Mouse (Mus musculus) heart, embryonic 14.5 days (tissue): ENCODE data around the gene Lrrc8d. TPM values are rescaled to one million over a fixed set of nuclear protein-coding genes. Genes with fewer than 3 reads are reported as not detected.

ENCODE experiments used
- ATAC-seq: fragments of 200-750 bp; cut with Nextera tagmentation; 2 replicates; pipeline ENCODE4 v1.8.0; 2017; ENCODE audit warnings: low read depth, moderate TSS enrichment; ENCODE audit not compliant: insufficient number of reproducible peaks, insufficient read depth, low FRiP score
- H3K27ac ChIP-seq, 2 experiments: fragments of 200-500 bp in 1 of 2; fragments of 300-500 bp in 1 of 2; sonication (generic) in 1 of 2; replicated peaks in 1 of 2; 2 replicates each; pipeline ENCODE4 v1.5.1; 2012 to 2014; ENCODE audit warnings: low read depth in 2 of 2, low read length in 2 of 2, control low read depth in 1 of 2, mild to moderate bottlenecking in 1 of 2, mixed read lengths in 1 of 2; ENCODE audit not compliant: control insufficient read depth in 1 of 2, insufficient read depth in 1 of 2
- H3K27me3 ChIP-seq: fragments of 300-500 bp; sonication (generic); 2 replicates; pipeline ENCODE4 v1.6.1; 2014; ENCODE audit warnings: mild to moderate bottlenecking, low read length, control low read depth; ENCODE audit not compliant: control insufficient read depth, insufficient read depth
- H3K36me3 ChIP-seq: fragments of 300-500 bp; sonication (generic); 2 replicates; pipeline ENCODE4 v1.6.1; 2014; ENCODE audit warnings: mild to moderate bottlenecking, control low read depth, low read length, mixed read lengths; ENCODE audit not compliant: control insufficient read depth, insufficient read depth
- H3K4me1 ChIP-seq, 2 experiments: fragments of 200-500 bp in 1 of 2; fragments of 300-500 bp in 1 of 2; sonication (generic) in 1 of 2; 2 replicates each; pipeline ENCODE4 v1.6.1; 2012 to 2014; ENCODE audit warnings: low read length in 2 of 2, control low read depth in 1 of 2, mixed read lengths in 1 of 2; ENCODE audit not compliant: control insufficient read depth in 2 of 2, insufficient read depth in 2 of 2
- H3K4me2 ChIP-seq: fragments of 300-500 bp; sonication (generic); 2 replicates; pipeline ENCODE4 v1.6.1; 2014; ENCODE audit warnings: mild to moderate bottlenecking, low read length
- H3K4me3 ChIP-seq, 2 experiments: fragments of 200-500 bp in 1 of 2; fragments of 300-500 bp in 1 of 2; sonication (generic) in 1 of 2; 2 replicates each; pipeline ENCODE4 v1.5.1; 2012 to 2014; ENCODE audit warnings: low read length in 2 of 2, mild to moderate bottlenecking in 2 of 2, control low read depth in 1 of 2, low read depth in 1 of 2, moderate library complexity in 1 of 2; ENCODE audit not compliant: control insufficient read depth in 1 of 2, insufficient read depth in 1 of 2
- H3K9ac ChIP-seq: fragments of 300-500 bp; sonication (generic); 2 replicates; pipeline ENCODE4 v1.6.1; 2014; ENCODE audit warnings: mild to moderate bottlenecking, low read length
- H3K9me3 ChIP-seq: fragments of 300-500 bp; sonication (generic); 2 replicates; pipeline ENCODE4 v1.6.1; 2016; ENCODE audit warnings: low read length, control low read depth; ENCODE audit not compliant: control insufficient read depth
- WGBS: fragments of 180-500 bp; shearing (Covaris S2); extraction: QIAGEN DNeasy Blood & Tissue Kit; methylation state at CpG from one replicate; pipeline ENCODE4 v1.1.7; 2014; 5-methylcytosine and 5-hydroxymethylcytosine counted together
- polyA plus RNA-seq: library from polyadenylated mRNA; unstranded; fragments of >200 nt; fragmentation: Nextera tagmentation; extraction: Ambion mirVana; gene quantifications from 2 replicates; pipeline ENCODE4 v1.2.1, GENCODE M21; 2014

Lrrc8d gene
- polyA plus RNA-seq, 1 experiment from 2014 or later: 10.2 TPM

- peak overlapping the region in 1 of 2 experiments; percentile 10; a peak in 3 of 4 replicates for H3K4me3 ChIP-seq
- H3K4me2 ChIP-seq: peak overlapping the region; percentile 61
- H3K9ac ChIP-seq: no peak overlapping the region
- peak; percentile 93 for ATAC-seq
- H3K36me3 ChIP-seq: no peaks in the 10 kb centered on the region
- no peaks in the 10 kb centered on the region for H3K9me3 ChIP-seq
- peaks cover 10% of the 10 kb centered on the region for H3K27me3 ChIP-seq
- peak overlapping the region in 1 of 2 experiments; percentile 78; a peak in 3 of 4 replicates for H3K27ac ChIP-seq
- peaks cover 20 to 37% of the 10 kb centered on the region in 2 experiments for H3K4me1 ChIP-seq
- WGBS: 10% methylated on average over 13 of the region's 13 CpGs
Measured at GRCm38 (mm10) chr5:105792853-105793547, 93.2 kb downstream of the Lrrc8d start.

GRCm38 (mm10) chr5:105793548-105793940, 93.8 kb downstream of the Lrrc8d start:
- Histone ChIP-seq H3K4me2 (peak overlapping the region; percentile 61), H3K9ac (no peak overlapping the region), H3K4me3 (no peak overlapping the region), H3K36me3 (no peaks in the 10 kb centered on the region), H3K27ac (peak overlapping the region in 1 of 2 experiments; percentile 78; a peak in 2 of 4 replicates), H3K4me1 (peaks cover 20 to 42% of the 10 kb centered on the region in 2 experiments), H3K9me3 (no peaks in the 10 kb centered on the region), H3K27me3 (peaks cover 7% of the 10 kb centered on the region)
- no peak for ATAC-seq
- WGBS: 59% methylated on average over 5 of the region's 5 CpGs

GRCm38 (mm10) chr5:105798421-105798820, 98.7 kb downstream of the Lrrc8d start:
- no peak overlapping the region for H3K9ac ChIP-seq
- 76% methylated on average over 4 of the region's 4 CpGs for WGBS
- ATAC-seq: no peak
- peaks cover 7% of the 10 kb centered on the region for H3K27me3 ChIP-seq
- no peaks in the 10 kb centered on the region for H3K9me3 ChIP-seq
- no peak overlapping the region for H3K4me2 ChIP-seq
- no peak overlapping the region for H3K4me3 ChIP-seq
- H3K36me3 ChIP-seq: no peaks in the 10 kb centered on the region
- no peak overlapping the region for H3K27ac ChIP-seq
- peaks cover 7 to 20% of the 10 kb centered on the region in 2 experiments for H3K4me1 ChIP-seq

- Histone ChIP-seq H3K27me3 (peaks cover 2% of the 10 kb centered on the region; the same call in 1 of the 2 replicates), H3K27ac (peak overlapping the region in 1 of 2 experiments; percentile 41; a peak in 1 of 4 replicates), H3K4me2 (no peak overlapping the region), H3K4me3 (no peak overlapping the region), H3K9me3 (no peaks in the 10 kb centered on the region), H3K4me1 (peaks cover 6 to 19% of the 10 kb centered on the region in 2 experiments), H3K36me3 (no peaks in the 10 kb centered on the region), H3K9ac (peak overlapping the region; percentile 1; the same call in 1 of the 2 replicates)
- WGBS: 31% methylated on average over 13 of the region's 13 CpGs
- no peak for ATAC-seq
Measured at GRCm38 (mm10) chr5:105799850-105800635, 100.3 kb downstream of the Lrrc8d start.

- ATAC-seq: no peak
- Histone ChIP-seq H3K9ac (no peak overlapping the region), H3K27ac (no peak overlapping the region), H3K36me3 (no peaks in the 10 kb centered on the region), H3K27me3 (no peaks in the 10 kb centered on the region), H3K4me2 (no peak overlapping the region), H3K4me3 (no peak overlapping the region), H3K4me1 (peaks cover 9 to 19% of the 10 kb centered on the region in 2 experiments), H3K9me3 (no peaks in the 10 kb centered on the region)
- 86% methylated on average over 10 of the region's 10 CpGs for WGBS
Measured at GRCm38 (mm10) chr5:105801031-105801529, 101.3 kb downstream of the Lrrc8d start.

GRCm38 (mm10) chr5:105805955-105806354, 106.2 kb downstream of the Lrrc8d start:
- Histone ChIP-seq H3K4me2 (no peak overlapping the region), H3K4me1 (peaks cover 16 to 24% of the 10 kb centered on the region in 2 experiments), H3K27me3 (no peaks in the 10 kb centered on the region), H3K4me3 (no peak overlapping the region), H3K36me3 (no peaks in the 10 kb centered on the region), H3K9me3 (no peaks in the 10 kb centered on the region), H3K9ac (no peak overlapping the region), H3K27ac (no peak overlapping the region)
- ATAC-seq: no peak
- WGBS: 71% methylated on average over 12 of the region's 12 CpGs

GRCm38 (mm10) chr5:105807461-105807860, 107.7 kb downstream of the Lrrc8d start:
- Histone ChIP-seq H3K9ac (no peak overlapping the region), H3K4me3 (no peak overlapping the region), H3K36me3 (peaks cover 9% of the 10 kb centered on the region), H3K27me3 (no peaks in the 10 kb centered on the region), H3K4me2 (no peak overlapping the region), H3K4me1 (peaks cover 16 to 24% of the 10 kb centered on the region in 2 experiments), H3K27ac (no peak overlapping the region), H3K9me3 (peaks cover 3% of the 10 kb centered on the region)
- ATAC-seq: no peak
- WGBS: 37% methylated on average over 7 of the region's 7 CpGs
